Mouse (Mus musculus) right cerebral cortex, postnatal 25 days (tissue): ENCODE results near the gene Cyp11a1.

Experiments used
- DNase-seq: peaks from one replicate; pipeline ENCODE4 v3.0.0; 2022

Cyp11a1 gene

DNA sequence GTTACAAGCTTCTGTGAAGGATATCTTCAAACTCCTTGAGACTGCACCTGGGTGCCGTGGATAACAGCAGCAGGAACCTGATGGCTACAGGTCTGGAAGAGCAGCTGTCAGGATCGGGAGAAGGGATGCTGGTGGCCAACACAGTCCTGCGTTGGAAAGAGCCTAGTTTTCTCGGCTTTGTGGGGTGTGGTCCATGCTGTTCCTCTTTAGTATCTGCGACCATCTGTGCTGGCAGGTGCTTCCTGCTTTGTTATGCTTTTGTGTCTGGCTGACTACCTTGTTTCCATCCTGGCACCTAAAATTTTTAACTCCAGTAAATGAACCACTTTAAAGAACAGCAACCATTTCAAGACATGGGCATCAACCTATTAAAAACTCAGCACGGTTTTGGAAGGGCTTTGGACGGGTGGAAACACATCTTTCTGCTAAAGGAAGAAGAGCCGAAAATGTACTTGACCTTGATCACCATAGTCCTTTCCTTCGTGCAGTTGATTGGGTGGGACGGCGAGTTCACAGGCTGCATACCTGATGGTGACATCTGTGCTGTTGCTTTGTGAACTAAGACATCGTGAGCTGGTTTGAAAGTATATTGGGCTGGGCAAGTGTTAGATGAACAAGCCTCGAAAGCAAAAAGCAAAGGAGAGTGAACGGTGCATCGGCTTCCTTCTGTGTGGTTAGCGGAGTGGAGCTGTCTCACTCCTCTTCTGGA lies at the start of gene Cyp11a1:
Cyp11a1 (plus strand) TSS at position 659 of the 709 bp plus-strand sequence.
- DNase-seq, result no peak

DNA sequence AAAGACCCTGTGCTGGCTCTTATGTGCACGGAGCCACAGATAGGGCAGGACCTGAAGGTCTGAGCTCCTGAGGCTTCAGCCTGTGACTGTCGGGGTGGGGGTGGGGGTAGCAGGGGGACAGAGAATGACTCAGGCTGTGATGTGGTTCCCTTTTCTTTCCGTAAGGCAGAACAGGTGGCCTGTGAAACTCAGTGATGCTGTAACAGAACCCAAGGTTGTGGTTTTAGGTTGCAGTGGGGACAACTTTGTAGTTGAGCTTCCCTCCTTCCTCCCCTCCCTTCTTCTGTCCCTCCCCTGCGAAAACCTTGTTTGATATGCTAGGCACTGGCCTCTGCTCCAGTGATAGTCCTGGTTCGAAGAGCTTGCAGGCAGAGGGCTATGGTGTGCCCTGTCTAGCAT lies 49.4 kb upstream of the Cyp11a1 start:
- no peak for DNase-seq

DNA sequence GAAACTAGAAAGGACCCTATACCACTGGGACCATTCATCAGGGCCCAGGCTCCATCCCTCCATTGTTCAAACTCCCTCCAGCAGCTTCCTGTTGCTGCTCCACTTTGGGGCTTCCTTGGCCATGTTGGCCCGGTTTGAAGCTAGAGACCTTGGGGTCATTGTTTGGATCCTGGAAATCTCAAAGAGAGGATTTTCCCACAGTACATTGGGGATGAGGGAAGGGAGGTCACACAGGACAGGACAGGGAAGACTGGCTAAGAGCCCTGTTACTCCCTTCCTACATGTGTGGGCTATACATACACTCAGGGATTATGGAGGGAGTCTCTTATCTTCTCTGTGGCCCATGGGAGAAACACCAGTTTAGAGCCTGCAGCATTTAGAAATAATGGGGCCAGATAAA lies 47.6 kb upstream of the Cyp11a1 start:
- no peak for DNase-seq

DNA sequence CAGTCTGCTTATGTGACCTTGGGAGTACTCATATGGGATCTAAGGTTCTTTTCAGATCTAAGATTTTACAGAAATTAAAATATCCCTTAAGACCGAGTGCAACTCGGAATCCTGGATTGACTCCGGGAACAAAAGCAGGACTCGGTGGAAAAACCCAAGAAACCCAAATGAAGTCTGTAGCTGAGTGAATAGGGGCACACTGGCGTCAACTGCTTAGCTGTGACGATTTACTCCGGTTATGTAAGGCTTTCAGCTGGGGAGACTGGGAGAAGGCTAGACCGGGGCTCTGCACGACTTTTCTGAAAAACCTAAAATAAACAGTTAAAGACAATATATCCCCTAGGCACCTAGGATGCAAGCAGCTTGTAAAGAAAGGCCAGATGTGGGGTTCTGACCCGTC lies 46.8 kb upstream of the Cyp11a1 start:
- DNase-seq, result no peak

DNA sequence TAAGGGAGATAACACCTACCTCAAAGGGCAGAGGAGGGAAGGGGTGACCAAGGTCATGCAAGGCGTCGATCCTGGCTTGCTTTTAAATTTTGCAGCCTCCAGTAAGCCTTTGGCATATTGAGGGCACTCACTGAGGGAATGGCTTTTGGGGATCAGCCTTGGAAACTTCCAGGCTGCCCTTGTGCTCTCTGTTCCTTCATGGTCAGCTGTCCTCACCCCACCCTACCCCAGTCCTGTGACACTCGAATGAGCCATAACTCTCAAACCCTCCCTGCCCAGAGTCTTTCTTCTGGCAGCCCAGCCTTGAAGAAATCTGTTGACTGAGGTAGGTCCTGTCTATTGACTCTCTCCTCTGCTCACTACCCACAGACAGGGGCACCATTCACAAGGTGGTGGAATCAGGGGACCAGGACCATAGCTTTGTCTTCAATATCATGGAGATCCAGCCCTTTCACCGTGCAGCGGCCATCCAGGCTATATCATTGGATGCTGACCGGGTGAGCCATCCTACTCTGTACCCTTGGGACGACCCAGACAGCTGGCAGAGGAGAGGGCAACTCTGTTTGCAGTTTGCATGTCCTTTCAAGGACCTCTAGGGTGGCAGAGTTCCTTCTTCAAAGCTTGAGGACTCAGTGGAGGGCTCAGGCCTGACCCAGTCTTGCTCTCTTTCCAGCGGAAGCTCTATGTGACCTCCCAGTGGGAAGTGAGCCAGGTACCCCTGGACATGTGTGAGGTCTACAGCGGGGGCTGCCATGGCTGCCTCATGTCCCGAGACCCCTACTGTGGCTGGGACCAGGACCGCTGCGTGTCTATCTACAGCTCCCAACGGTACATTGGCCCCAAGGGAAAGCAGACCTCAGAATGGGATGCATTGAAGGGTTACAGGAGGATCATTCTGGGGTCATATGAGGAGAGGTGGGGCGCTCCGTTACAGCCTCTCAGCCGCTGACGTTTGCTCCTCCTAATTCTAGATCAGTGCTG lies 46.0 kb upstream of the Cyp11a1 start:
- no peak for DNase-seq

DNA sequence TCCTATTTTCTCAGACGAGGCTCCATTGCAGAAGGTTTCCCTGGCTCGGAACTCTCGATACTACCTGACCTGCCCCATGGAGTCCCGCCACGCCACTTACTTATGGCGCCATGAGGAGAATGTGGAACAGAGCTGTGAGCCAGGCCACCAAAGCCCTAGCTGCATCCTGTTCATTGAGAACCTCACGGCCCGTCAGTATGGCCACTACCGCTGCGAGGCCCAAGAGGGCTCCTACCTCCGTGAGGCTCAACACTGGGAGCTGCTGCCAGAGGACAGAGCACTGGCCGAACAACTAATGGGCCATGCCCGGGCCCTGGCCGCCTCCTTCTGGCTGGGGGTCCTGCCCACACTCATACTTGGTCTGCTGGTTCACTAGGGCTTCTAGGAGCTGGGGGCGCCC lies 45.0 kb upstream of the Cyp11a1 start:
- no peak for DNase-seq

DNA sequence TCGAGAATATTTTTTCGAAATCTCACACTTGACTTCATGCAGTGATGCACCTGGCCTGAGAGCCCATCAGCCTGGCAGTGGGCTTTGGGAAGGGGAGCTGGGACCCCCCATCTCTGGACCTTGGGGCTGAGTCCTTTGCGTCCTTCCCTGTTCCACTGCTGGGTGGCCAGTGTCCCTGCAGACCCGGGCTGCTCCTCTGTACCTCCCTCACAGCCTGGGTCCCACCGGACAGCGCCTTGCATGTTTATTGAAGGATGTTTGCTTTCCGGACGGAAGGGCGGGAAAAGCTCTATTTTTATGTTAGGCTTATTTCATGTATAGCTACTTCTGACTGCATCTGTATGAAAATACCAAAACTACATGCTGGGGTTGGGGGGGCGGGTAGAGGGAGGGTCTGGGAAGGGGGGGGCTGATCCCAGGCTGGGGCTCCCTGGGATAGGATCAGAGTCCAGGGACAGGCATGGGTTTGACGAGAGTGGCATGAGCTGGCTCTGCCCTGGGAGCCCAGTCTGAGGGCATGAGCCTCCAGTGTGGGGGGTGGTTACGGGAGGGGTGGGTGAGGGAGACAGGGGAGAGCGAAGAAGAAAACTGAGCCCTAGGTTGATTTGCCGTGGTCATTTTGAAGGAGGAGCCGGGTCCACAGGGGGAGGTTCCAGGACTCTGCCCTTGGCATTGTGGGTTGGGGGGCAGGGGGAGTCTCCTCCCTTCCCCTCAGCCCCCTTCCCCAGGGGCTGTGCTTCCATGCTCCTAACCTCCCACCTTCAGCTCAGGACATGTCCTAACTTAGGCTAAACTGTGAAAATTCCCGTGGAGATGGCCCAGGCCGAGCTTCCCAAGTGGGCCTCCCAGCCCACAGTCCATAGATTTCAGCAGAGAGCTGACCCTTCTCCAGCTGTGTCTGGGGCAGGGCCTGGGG lies 44.1 kb upstream of the Cyp11a1 start:
- DNase-seq, result no peak

DNA sequence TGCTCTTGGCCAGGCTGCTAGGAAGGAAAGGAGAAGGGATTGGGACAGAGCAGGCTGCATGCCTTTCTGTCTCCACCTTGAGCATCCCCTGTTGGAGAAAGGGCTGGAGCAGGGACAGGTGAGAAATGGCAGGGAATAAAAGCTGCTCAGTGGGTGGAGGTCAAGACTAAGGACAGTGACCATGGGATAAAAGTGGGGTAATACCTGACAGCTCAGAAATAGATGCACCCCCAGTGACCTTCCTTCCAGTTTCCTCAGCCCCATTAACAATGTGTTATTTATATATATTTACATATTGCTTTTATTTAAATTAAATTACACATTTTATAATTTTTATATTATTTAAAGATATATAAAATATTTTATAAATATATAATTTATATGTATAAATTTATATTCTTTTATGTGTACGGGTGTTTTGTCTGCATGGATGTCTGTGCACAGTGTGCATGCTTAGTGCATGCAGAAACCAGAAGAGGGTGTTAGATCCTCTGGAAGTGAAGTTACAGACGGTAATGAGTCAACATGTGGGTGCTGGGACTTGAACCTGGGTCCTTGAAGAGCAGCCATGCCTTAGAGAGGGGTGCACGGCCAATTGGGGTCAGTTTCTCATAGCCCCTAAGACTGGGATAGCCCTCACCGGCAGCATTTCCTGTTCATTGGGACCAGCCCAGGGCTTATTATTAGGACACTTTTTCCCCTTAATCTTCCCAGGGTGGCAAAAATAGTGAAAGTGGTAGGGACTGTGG lies 42.8 kb upstream of the Cyp11a1 start:
- no peak for DNase-seq

DNA sequence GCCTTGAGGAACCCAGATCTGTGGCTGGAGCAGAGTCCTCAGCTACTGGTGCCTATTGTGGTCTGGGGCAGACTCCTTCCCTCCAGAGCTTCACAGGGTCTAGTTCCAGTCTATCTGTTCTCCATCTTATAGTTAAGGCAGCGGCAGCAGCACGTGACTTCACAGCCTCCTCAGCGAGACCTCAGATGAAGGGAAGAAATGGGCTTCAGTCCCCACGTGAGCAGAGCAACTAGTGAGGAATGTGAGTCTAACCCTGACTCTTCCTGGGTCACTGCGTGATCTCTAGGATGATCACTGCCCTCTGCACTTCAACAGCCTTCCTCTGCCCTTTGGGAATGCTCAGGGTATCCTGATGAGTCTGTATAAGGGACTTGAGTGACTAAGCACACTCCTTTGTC lies 42.2 kb upstream of the Cyp11a1 start:
- DNase-seq, result no peak

DNA sequence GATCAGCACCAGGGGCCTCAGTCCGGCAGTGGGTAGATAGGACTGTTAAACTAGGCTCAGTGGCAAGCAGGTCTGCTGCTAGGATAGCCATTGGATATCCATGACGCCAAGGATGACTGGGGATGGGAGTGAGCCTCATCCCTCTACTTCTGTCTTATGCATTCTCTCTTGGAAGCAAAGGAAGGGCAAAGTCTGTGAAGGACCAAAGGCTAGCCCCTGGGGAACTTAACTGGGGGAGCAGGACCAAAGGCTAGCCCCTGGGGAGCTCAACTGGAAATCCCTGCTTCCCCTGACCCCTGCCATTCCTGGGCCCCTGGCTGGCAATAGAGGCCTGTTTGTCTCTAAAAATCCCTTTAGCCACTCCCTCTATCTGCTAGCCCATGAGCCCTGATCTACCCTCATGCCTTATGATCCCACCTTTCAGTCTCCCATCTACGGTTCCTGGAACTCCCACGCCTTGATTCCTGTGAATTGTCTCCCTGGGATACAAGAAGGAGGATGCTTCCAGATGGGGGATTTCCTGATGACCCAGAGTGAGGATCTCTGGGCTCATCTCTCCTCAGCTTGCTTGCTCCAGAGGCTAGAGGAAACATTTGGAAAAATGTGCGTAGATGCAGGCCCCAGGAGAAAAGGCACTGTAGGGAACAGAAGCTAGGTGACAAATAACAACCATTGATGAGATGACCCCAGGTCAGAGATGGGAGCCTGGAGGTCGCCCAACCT lies 41.5 kb upstream of the Cyp11a1 start:
- DNase-seq, result no peak

DNA sequence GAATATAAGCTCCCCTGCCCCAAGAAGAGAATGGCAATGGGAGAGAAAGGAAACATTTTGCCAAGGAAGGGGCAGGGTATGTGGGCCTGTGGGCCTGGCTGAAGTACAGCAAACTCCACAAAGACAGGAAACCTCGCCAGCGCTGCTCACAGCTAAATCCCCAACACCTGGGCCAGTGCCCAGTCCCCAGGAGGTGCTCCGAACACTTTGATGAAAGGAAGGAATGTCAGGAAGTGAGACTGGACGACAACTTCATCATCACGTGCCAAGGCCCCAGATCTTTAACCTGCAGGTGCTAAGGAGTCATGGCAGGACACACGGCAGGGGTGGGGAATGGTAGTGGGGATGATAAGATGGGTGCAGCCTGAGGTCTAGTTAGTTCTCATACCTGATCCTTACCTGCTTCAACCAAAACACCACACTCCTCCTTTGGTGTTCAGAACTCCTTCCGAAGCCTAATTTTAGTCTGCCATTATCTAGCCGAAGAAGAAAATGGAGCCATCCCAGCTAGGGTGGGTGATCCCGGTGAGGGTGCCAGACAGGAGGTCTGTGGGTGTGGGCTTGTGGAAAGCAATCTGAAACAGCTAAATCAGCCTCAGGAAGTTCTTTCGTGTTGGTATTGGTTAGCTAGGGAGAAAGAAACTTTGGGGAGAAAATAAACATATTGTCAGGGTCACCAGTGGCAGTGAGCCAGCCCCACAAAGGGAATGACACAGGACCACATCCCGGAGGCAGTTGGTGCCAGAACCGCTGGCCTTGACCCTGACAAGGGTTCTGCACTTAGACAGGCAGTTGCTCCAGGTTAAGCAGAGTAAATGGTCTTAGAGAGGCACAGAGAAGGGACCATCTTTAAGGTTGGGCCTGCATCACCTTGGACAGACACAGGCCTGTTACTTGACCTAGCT lies 40.7 kb upstream of the Cyp11a1 start:
- DNase-seq, result no peak

DNA sequence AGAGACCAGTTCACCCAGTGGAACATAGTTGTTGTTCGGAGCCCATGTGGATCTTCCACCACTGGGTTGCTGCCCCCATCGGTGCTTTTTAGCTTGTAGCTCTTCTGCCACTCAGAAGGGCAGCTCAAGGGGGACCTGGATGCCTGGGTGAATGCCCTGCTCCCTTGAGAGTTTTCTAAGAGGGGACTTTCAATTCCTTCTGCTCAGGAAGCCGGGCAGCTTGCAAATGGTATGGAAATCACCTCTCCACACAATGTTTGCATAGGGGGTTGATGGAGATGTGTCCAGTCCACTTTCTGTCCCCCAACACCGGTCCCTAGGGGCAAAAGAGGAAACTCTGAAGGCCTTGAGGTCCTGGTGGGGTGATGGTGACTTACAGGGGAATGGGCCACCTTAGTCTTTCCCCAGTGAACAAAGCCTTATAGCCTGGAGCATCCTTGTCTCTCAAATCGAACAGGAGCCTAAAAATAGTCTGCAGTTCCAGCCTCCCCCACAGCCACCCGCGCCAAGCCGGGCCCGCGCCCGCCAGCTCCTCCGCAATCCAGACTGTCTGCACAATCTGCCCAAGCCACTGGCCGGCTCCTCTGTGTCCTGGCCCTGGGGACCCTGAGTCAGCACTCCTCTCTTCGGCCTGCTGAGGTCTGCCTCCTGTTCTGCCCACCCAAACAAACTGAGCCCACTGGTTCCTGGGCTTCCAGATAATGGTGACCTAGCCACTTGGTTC lies 38.8 kb upstream of the Cyp11a1 start:
- DNase-seq, result peak; percentile 77

DNA sequence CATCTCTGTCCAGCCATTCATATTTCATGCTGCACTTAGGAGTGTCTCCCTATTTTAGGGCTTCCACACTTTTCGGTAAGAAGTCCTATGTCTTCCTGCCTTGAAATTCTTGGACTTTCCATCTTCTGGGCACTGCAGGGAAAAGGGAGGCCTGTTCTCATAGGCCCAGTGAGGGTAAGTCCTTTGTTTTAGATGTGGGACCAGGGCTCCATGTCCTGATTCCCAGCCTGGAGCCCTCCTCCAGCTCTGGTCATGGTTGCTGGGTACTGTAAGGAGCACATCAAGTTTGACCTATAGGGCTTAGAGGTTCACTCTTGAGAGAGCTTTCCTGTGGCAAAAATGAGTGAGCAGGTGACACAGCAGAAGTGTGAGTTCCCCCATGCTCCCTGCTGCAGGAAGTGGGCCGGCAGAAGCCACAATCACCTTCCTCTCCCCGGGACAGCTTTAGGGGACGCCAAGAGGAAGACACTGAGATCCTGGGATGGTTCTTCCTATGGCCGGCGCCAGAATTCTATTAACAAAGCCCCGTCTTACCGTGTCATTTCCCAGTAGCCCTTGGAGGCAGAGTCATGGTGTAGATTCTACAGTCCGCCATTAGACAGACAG lies 37.9 kb upstream of the Cyp11a1 start:
- no peak for DNase-seq

DNA sequence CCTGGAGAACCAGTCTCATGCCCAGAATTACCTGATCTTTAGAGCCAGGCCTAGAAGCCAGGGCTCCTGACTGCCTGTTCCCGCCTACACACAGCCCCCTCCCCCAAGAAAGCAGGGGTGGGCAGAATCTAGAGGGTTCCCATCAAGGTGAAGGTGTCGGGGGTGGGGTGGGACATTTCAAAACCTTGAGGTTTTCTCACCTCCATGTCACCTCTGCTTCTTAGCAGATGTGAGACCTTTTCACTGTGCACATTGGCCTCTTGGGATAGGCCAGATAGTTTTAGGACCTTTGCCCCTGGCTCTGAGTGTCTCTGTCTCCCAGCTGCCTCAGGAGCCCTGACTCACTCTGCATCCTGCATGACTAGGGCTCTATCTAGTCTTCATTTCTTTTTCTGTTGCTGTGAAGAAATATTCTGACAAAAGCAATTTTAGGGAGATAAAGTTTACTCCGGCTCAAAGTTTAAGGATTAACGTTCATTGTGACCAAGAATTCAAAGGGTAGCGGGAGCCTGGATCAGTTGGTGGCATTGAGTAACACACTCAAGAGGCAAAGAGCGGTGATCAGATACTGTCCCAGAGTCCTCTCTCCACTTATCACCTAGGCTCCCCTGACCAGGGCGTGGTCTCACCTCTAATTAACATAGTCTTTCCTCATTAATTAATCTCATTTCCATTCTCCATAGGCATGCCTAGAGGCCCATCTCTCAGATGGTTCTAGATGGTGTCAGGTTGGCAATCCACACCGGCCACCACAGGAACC lies 37.2 kb upstream of the Cyp11a1 start:
- DNase-seq, result no peak

DNA sequence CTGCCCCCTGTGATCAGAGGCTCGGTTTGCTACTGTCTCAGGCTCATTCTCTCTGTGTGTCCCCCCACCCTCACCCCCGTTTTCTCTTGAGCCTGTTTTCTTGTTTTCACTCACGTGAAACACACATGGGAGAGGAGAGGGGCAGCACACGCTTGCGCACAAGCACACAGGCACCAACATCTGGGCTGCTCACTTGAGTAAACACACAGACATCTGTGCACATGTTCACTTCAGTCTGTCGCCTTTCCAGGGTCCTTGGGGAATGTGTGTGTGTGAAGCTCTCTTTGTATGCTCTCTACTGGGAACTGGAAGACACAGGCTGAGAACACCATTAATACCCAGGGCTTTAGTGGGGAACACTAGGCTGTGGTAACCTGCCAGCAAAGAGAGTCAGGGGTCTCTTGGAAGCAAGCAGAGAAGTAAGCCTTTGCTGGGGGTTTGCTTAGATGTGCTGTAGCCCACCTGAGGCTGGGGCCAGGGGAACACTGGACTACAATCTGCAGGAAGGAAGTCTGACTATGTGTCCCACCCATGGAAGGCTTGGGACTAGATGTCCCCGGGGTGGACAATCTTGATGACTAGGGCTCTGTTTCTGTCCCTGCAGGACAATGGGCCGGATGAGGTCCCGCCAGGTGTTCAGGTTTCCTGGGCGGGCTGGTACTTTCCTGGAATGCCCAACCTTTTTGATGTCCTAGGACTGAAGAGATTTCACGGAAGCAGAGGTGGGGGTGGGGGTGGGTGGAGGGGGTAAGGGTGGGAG lies 36.3 kb upstream of the Cyp11a1 start:
- no peak for DNase-seq

DNA sequence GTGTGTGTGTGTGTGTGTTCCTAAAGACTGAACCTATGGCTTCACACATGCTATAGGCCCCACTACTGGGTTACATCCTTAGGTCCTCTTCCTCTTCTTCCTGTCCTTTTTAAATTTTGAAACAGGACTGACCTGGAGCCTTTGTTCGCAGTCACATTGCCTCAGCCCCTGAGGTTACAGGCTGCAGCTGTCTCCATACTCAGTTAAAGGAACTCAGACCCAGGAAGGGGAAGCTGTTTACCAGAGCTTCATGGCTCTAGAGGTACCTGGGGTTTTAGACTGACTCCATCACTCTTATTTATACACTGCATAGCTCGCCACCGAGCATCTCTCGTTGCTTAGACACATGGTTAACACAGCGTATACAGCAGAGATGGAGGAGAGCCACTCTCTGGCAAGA lies 34.8 kb upstream of the Cyp11a1 start:
- no peak for DNase-seq

DNA sequence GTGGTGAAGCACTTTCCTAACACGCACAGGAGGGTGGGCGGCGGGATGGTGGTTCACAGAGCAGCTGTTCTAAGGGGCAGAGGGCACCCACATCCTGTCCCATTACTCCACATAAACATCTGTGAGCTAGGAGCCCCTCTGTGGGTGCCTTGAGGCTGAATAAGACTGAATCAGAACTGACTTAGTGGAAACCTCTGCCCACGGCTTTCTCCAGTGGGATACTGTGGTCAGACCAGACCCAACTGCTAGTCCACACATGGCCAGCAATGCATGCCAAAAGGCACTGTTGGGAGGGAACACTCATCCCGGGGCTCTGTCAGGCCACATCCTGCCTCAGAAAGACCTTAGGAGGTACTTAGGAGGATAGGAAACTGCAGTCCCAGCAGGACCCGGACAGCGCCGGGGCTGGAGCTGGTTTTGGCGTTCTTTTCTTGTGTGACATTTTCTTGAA lies 34.0 kb upstream of the Cyp11a1 start:
- DNase-seq, result no peak
